10 mouse cellular contexts compared by ENCODE assay signal in genomic region chr6:29193961-29194750, GRCm38 (mm10). TPM values are rescaled to one million over a fixed set of nuclear protein-coding genes. Genes with fewer than 3 reads are reported as not detected.
DNase-seq lines count a peak whose midpoint lies in the region; ATAC-seq lines count a peak whose summit lies in the region.
"Had no signal": no experiment of that assay in that cellular context is flagged by ENCODE, and none has a peak within 500 bp of the region (broad histone marks: within the 10 kb centered on the region; RNA-seq: fewer than 3 reads in every experiment).

No protein-coding gene starts in this region.

- no peaks in the 10 kb centered on the region for H3K9me3 ChIP-seq in hindbrain, embryonic 16.5 days (ENCODE audit: control insufficient read depth, low read length)
- H3K9me3 ChIP-seq: embryonic facial prominence, embryonic 15.5 days had no signal

- peaks cover 11% of the 10 kb centered on the region for H3K4me1 ChIP-seq in hindbrain, embryonic 16.5 days (ENCODE audit: control insufficient read depth, insufficient read depth, low read depth, low read length)

- no peak overlapping the region for H3K4me2 ChIP-seq in hindbrain, embryonic 16.5 days (ENCODE audit: low read length)
- H3K4me2 ChIP-seq: embryonic facial prominence, embryonic 15.5 days had no signal

- no peak overlapping the region for H3K4me3 ChIP-seq in hindbrain, embryonic 16.5 days (ENCODE audit: low read length)
- H3K4me3 ChIP-seq: embryonic facial prominence, embryonic 15.5 days had no signal

- intact Hi-C loops in heart, postnatal 10 days (cut with DNase I): no loop called here

- H3K27ac ChIP-seq in hindbrain, embryonic 16.5 days (ENCODE audit: low read depth, low read length): no peak overlapping the region
- H3K27ac ChIP-seq: embryonic facial prominence, embryonic 15.5 days; liver, embryonic 14.5 days had no signal

- peak; percentile 1 for DNase-seq in adrenal gland, adult 8-10 months
- no peak for DNase-seq in adrenal gland, adult 2 months
- peak; percentile 1 for DNase-seq in right cerebral cortex, postnatal 4 days
- no peak for DNase-seq in right cerebral cortex, postnatal 14 days
- DNase-seq in heart, postnatal 10 days: peak; percentile 70 to 74
- DNase-seq in lung, postnatal 36 days: peak; percentile 79
- no peak for DNase-seq in adrenal gland, postnatal 25 days

- no peak overlapping the region for H3K9ac ChIP-seq in hindbrain, embryonic 16.5 days (ENCODE audit: low read depth, low read length)
- H3K9ac ChIP-seq: embryonic facial prominence, embryonic 15.5 days; liver, embryonic 14.5 days had no signal

- no peaks in the 10 kb centered on the region for H3K27me3 ChIP-seq in hindbrain, embryonic 16.5 days (replicated peaks; ENCODE audit: control insufficient read depth, insufficient read depth, low read length)

- no peak for ATAC-seq in hindbrain, embryonic 16.5 days

- WGBS in hindbrain, embryonic 16.5 days: 75% methylated on average over 15 of the region's 15 CpGs

- no peaks in the 10 kb centered on the region for H3K36me3 ChIP-seq in hindbrain, embryonic 16.5 days (ENCODE audit: control insufficient read depth, insufficient read depth, low read length)
- H3K36me3 ChIP-seq: embryonic facial prominence, embryonic 15.5 days had no signal

RNA-seq across cellular contexts. Expression of gene Prrt4, which starts 14.8 kb away (rescaled TPM):
- 1 to 10 TPM; 3.0 to 8.9 (median 4.8) TPM for total RNA-seq in adrenal gland, adult 8-10 months (2022)
- total RNA-seq in adrenal gland, adult 2 months (2021): 1 to 10 TPM; 2.2 to 5.0 TPM
- 6.1 and 8.8 TPM in 2 replicates for polyA plus RNA-seq in adrenal gland, adult 2 months (2012; rRNA removed)
- total RNA-seq in heart, postnatal 10 days (2021): 1 to 10 TPM; 6.4 to 6.7 TPM
- 2.9 and 6.2 TPM in 2 replicates for total RNA-seq in adrenal gland, postnatal 25 days (2021)
- 11.1 and 11.7 TPM in 2 replicates for polyA plus RNA-seq in hindbrain, embryonic 16.5 days (2015; fragmentation: Nextera tagmentation; extraction: Ambion mirVana)

RNA-seq across cellular contexts. Expression of gene Impdh1, which starts 22.0 kb away (rescaled TPM):
- 10 to 100 TPM; 46.9 to 67.5 (median 53.0) TPM for total RNA-seq in adrenal gland, adult 8-10 months (2022)
- 10 to 100 TPM; 58.3 to 86.4 TPM for total RNA-seq in adrenal gland, adult 2 months (2021)
- polyA plus RNA-seq in adrenal gland, adult 2 months (2012; rRNA removed): 94.4 and 102 TPM in 2 replicates
- total RNA-seq in heart, postnatal 10 days (2021): 10 to 100 TPM; 35.2 to 41.5 TPM
- total RNA-seq in adrenal gland, postnatal 25 days (2021): 76.4 and 81.1 TPM in 2 replicates
- polyA plus RNA-seq in hindbrain, embryonic 16.5 days (2015; fragmentation: Nextera tagmentation; extraction: Ambion mirVana): 71.5 and 80.7 TPM in 2 replicates

RNA-seq across cellular contexts. Expression of gene Rbm28, which starts 29.4 kb away (rescaled TPM):
- total RNA-seq in adrenal gland, adult 8-10 months (2022): 10 to 100 TPM; 30.2 to 40.2 (median 35.0) TPM
- 10 to 100 TPM; 25.9 to 33.6 TPM for total RNA-seq in adrenal gland, adult 2 months (2021)
- 2.3 and 2.4 TPM in 2 replicates for polyA plus RNA-seq in adrenal gland, adult 2 months (2012; rRNA removed)
- total RNA-seq in heart, postnatal 10 days (2021): 10 to 100 TPM; 21.0 to 22.5 TPM
- 33.1 and 34.2 TPM in 2 replicates for total RNA-seq in adrenal gland, postnatal 25 days (2021)
- polyA plus RNA-seq in hindbrain, embryonic 16.5 days (2015; fragmentation: Nextera tagmentation; extraction: Ambion mirVana): 33.8 and 41.6 TPM in 2 replicates

Comparison
In these comparisons a context has a peak if more than half of its experiments do, and no peak if none do; other contexts are left out.
1. DNase-seq: peak in adrenal gland, adult 8-10 months (single experiment), right cerebral cortex, postnatal 4 days (single experiment), heart, postnatal 10 days (2 of 2) and lung, postnatal 36 days (single experiment); none in adrenal gland, adult 2 months (single experiment), right cerebral cortex, postnatal 14 days (single experiment) and adrenal gland, postnatal 25 days (single experiment).